Mouse (Mus musculus) limb, embryonic 13.5 days (tissue): ENCODE data around the gene Trpv5. TPM values are rescaled to one million over a fixed set of nuclear protein-coding genes. Genes with fewer than 3 reads are reported as not detected.

ENCODE experiments used
- ATAC-seq: fragments of 200-750 bp; cut with Nextera tagmentation; 2 replicates; pipeline ENCODE4 v1.8.0; 2017; ENCODE audit warnings: low read depth, moderate number of reproducible peaks, moderate TSS enrichment; ENCODE audit not compliant: low FRiP score
- H3K27ac ChIP-seq: fragments of 300-500 bp; sonication (generic); 2 replicates; pipeline ENCODE4 v1.5.1; 2015; ENCODE audit warnings: inconsistent platforms, mild to moderate bottlenecking, moderate library complexity
- H3K27me3 ChIP-seq: fragments of 300-500 bp; sonication (generic); 2 replicates; pipeline ENCODE4 v1.6.1; 2015; ENCODE audit warnings: mild to moderate bottlenecking, inconsistent platforms
- H3K36me3 ChIP-seq: fragments of 300-500 bp; sonication (generic); 2 replicates; pipeline ENCODE4 v1.6.1; 2015; ENCODE audit warnings: inconsistent platforms, mild to moderate bottlenecking, moderate library complexity
- H3K4me1 ChIP-seq: fragments of 300-500 bp; sonication (generic); 2 replicates; pipeline ENCODE4 v1.6.1; 2015; ENCODE audit warnings: inconsistent platforms
- H3K4me2 ChIP-seq: fragments of 300-500 bp; sonication (generic); replicated peaks from 2 replicates; pipeline ENCODE4 v1.6.1; 2015; ENCODE audit warnings: inconsistent platforms, mild to moderate bottlenecking, moderate library complexity
- H3K4me3 ChIP-seq: fragments of 300-500 bp; sonication (generic); 2 replicates; pipeline ENCODE4 v1.5.1; 2015; ENCODE audit warnings: moderate library complexity, mild to moderate bottlenecking, inconsistent platforms
- H3K9ac ChIP-seq: fragments of 300-500 bp; sonication (generic); 2 replicates; pipeline ENCODE4 v1.6.1; 2015; ENCODE audit warnings: mild to moderate bottlenecking, inconsistent platforms
- H3K9me3 ChIP-seq: fragments of 300-500 bp; sonication (generic); 2 replicates; pipeline ENCODE4 v1.6.1; 2016; ENCODE audit warnings: inconsistent platforms
- WGBS: fragments of 180-500 bp; shearing (Covaris S2); methylation state at CpG from one replicate; pipeline ENCODE4 v1.1.7; 2015; 5-methylcytosine and 5-hydroxymethylcytosine counted together
- polyA plus RNA-seq: library from polyadenylated mRNA; unstranded; fragments of >200 nt; fragmentation: Nextera tagmentation; extraction: Ambion mirVana; gene quantifications from 2 replicates; pipeline ENCODE4 v1.2.1, GENCODE M21; 2015

The Trpv5 gene
- polyA plus RNA-seq, 1 experiment from 2014 or later = not detected

DNA sequence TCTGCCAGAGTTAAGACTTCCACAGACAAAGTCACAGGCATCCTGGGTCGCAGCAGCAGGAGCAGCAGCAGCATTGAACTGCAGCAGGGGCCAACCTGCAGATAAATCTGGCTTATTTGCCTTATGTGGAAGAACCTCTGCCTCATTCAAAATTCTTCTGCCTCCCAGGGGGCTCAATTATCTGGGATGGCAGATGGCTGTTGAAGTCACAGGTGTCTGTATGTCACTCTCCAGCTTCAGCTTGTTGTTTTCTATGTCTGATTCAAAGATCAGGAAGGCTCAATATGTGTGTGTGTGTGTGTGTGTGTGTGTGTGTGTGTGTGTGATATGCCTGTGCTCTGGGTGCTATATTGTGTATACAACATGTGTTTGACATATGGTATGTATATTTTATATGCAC is 43.2 kb downstream of the Trpv5 start:
- WGBS = 29% methylated on average over 1 of the region's 1 CpGs
- Histone ChIP-seq H3K27me3 (no peaks in the 10 kb centered on the region), H3K4me3 (no peak overlapping the region), H3K27ac (no peak overlapping the region), H3K4me2 (no peak overlapping the region), H3K36me3 (no peaks in the 10 kb centered on the region), H3K9me3 (no peaks in the 10 kb centered on the region), H3K4me1 (no peaks in the 10 kb centered on the region), H3K9ac (no peak overlapping the region)
- no peak for ATAC-seq

DNA sequence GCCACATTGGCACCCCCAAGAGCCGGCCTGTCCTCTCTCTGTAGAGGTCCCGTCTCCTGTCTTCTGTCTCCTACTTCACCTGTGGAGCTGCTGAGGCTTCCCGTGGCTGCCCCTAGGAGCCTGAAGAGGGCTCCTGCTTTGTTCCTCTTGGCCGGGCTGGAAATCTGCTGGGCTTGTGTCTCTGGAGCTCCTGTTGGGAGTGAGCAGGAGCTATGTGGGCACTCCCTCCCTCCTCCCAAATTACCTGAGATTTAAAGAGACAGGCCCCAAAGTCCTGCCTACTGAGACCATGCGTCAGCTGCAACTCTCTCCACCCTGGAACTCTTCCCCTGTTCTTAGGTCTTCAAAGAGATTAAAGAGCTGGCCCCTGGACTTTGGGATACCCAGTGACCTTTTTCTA is 44.4 kb downstream of the Trpv5 start, which contains the start of gene Trpv6:
Trpv6 (minus strand) TSS at position 228 of the 400 bp plus-strand sequence.
- no peaks in the 10 kb centered on the region for H3K27me3 ChIP-seq

DNA sequence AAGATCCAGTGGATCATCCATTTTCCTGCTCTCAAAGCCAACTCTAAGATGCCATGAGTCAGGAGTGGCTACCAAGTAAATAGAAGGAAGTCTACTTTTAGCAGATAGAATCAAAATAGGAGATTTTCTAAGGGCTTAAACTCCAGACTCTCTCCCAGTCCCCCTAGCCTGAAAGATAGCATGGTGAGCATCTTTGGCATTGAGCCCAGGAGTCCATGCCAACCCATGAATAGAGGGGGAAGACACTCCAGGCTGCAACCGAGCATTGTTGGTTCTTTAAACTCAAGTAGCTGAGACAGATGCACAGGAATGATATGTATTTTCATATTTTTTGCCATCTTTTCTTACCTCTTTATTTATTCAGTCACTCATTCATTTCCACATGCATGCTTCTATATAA is 45.4 kb downstream of the Trpv5 start:
- no peaks in the 10 kb centered on the region for H3K27me3 ChIP-seq
- H3K27ac ChIP-seq = no peak overlapping the region
- no peak overlapping the region for H3K9ac ChIP-seq
- no peak for ATAC-seq
- no peaks in the 10 kb centered on the region for H3K4me1 ChIP-seq
- no peak overlapping the region for H3K4me2 ChIP-seq
- no peaks in the 10 kb centered on the region for H3K9me3 ChIP-seq
- H3K36me3 ChIP-seq = no peaks in the 10 kb centered on the region
- H3K4me3 ChIP-seq = no peak overlapping the region
- WGBS = 66% methylated on average over 1 of the region's 1 CpGs

More for the DNA sequence above, 44.4 kb downstream of the Trpv5 start, which contains the start of gene Trpv6:
- Histone ChIP-seq H3K9ac (no peak within 1 kb of the TSS), H3K27ac (no peak within 1 kb of the TSS), H3K4me3 (0 out of 2 replicates have a peak within 1 kb of the TSS, but pooled peaks have one; percentile 2), H3K4me2 (0 out of 2 replicates have a peak within 1 kb of the TSS, but pooled peaks have one; percentile 11), H3K9me3 (no peaks in the 10 kb centered on the region), H3K4me1 (no peaks in the 10 kb centered on the region), H3K36me3 (no peaks in the 10 kb centered on the region)
- WGBS = 5% methylated on average over 5 of the region's 5 CpGs
- no peak for ATAC-seq

DNA sequence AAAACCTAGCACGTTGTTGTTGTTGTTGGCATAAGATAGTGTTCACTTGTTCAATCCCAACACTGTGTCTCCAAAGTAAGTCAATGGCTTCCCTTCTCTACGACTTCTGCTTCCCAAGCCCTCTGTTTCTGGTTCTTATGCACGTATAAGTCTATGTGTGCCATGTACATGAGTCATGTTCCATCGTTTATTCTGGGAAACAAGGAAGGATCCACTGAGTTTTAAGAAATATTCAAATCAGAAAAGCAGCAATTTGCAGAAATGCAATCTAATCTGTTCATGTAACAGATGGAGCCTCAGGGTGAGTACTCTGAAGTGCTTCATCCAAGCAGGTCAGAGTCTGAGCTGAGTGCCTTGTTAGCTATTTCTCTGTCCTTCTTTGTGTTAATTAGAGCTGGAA is 49.0 kb downstream of the Trpv5 start:
- Histone ChIP-seq H3K27ac (no peak overlapping the region), H3K9ac (no peak overlapping the region), H3K36me3 (no peaks in the 10 kb centered on the region), H3K27me3 (no peaks in the 10 kb centered on the region), H3K4me1 (no peaks in the 10 kb centered on the region), H3K4me3 (no peak overlapping the region), H3K4me2 (no peak overlapping the region), H3K9me3 (no peaks in the 10 kb centered on the region)
- 82% methylated on average over 4 of the region's 4 CpGs for WGBS
- no peak for ATAC-seq

DNA sequence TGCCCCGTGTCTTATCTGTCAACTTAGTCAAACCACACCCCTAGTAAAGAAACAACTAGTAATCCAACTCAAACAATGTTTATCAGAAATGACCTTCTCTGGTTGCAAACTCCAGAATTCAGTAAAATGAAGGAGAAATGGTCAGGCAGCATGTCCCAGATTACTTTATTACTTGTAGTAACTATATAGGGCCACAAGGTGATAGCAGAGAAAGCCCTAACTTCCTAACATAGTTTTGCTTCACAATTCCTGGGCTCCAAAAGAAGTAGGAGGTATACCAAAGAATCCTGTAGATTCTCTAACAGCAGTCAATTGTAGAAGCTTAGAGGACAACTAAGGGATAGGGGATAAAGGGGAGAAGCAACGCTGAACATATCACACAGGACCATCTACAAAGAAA is 49.8 kb downstream of the Trpv5 start:
- H3K4me1 ChIP-seq = no peaks in the 10 kb centered on the region
- no peak overlapping the region for H3K27ac ChIP-seq
- no peaks in the 10 kb centered on the region for H3K36me3 ChIP-seq
- 81% methylated on average over 2 of the region's 2 CpGs for WGBS
- no peak overlapping the region for H3K4me3 ChIP-seq
- H3K27me3 ChIP-seq = no peaks in the 10 kb centered on the region
- ATAC-seq = no peak
- H3K4me2 ChIP-seq = no peak overlapping the region
- H3K9ac ChIP-seq = no peak overlapping the region
- no peaks in the 10 kb centered on the region for H3K9me3 ChIP-seq

DNA sequence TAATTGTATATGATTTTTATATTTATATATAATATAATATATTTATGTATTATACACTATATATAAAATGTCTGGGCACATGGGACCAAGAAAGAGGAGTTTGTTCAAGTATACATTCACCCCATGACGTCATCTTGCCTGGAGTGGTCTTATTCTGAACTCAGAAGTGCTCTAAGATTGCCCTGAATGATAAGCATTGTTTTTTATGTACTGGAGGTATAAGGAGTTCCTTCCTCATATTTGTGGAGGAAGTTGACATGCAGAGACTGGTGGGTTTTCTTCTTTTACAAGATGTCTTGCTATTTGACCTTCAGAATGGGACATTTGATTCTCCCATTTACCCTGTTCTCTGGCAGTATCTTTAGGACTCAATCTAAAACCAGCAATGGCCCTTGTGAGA is 52.4 kb downstream of the Trpv5 start:
- 76% methylated on average over 1 of the region's 1 CpGs for WGBS
- no peak for ATAC-seq
- no peaks in the 10 kb centered on the region for H3K9me3 ChIP-seq
- H3K4me1 ChIP-seq = no peaks in the 10 kb centered on the region
- H3K27ac ChIP-seq = no peak overlapping the region
- H3K4me3 ChIP-seq = no peak overlapping the region
- H3K27me3 ChIP-seq = no peaks in the 10 kb centered on the region
- no peaks in the 10 kb centered on the region for H3K36me3 ChIP-seq
- H3K4me2 ChIP-seq = no peak overlapping the region
- no peak overlapping the region for H3K9ac ChIP-seq

DNA sequence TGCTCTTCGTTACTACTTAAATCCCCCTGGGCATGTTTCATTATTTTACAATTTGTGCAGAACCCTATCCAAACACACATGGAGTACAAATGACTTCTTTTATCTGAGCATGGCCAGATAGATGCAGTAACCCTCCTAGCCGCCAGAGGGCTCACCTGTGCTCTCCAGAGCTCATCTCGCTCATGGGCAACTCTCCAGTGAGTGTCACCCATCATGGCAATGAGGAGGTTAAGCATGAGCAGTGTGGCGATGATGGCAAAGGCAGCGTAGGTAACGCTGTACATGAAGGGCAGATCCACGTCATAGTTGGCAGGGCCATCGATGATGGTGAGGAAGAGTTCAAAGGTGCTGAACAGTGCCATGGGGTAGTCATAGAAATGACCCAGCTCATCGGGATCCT is 57.9 kb downstream of the Trpv5 start:
- no peaks in the 10 kb centered on the region for H3K27me3 ChIP-seq
- H3K4me1 ChIP-seq = no peaks in the 10 kb centered on the region
- H3K36me3 ChIP-seq = peaks cover 14% of the 10 kb centered on the region
- no peak overlapping the region for H3K4me3 ChIP-seq
- ATAC-seq = no peak
- H3K9ac ChIP-seq = no peak overlapping the region
- no peak overlapping the region for H3K4me2 ChIP-seq
- H3K9me3 ChIP-seq = no peaks in the 10 kb centered on the region
- H3K27ac ChIP-seq = no peak overlapping the region
- WGBS = 68% methylated on average over 9 of the region's 9 CpGs

DNA sequence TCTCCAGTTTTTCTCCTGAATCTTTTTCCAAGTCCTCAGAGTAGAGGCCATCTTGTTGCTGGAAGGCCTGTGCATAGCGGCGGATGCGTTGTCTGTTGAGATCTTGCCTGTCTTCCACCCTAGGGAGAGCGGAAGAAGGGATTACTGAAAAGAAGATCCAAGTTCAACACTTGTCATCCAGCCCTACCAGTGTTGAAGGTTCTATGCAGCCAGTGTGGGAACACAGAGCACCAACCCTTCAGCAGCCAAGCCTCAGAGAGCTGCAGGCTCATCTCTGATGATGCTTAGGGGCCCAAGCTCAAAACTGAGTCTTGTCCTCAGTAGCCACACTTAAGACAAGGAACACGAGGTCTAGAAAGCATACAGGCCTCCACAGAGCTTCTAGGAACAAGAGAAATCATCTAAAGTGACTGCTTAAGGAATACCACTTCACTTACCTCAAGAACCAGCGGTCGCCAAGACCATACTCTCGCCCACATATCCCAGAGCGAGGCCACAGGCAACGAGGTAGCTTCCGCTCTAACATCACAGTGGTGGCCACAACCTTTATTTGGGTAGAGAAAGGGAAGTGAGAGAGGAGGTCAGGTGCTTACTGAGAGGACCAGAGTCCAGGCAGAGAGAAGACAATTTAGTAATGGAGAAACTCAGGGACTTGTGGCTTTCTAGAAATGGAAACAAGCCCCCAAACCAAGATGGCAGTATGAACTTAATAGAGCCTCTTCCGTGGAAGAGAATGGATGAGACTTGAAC is 59.2 kb downstream of the Trpv5 start:
- no peaks in the 10 kb centered on the region for H3K27me3 ChIP-seq
- H3K36me3 ChIP-seq = peaks cover 18% of the 10 kb centered on the region
- no peak for ATAC-seq
- no peaks in the 10 kb centered on the region for H3K4me1 ChIP-seq
- no peak overlapping the region for H3K27ac ChIP-seq
- no peaks in the 10 kb centered on the region for H3K9me3 ChIP-seq
- WGBS = 93% methylated on average over 12 of the region's 12 CpGs
- H3K9ac ChIP-seq = no peak overlapping the region
- H3K4me2 ChIP-seq = no peak overlapping the region
- H3K4me3 ChIP-seq = no peak overlapping the region

DNA sequence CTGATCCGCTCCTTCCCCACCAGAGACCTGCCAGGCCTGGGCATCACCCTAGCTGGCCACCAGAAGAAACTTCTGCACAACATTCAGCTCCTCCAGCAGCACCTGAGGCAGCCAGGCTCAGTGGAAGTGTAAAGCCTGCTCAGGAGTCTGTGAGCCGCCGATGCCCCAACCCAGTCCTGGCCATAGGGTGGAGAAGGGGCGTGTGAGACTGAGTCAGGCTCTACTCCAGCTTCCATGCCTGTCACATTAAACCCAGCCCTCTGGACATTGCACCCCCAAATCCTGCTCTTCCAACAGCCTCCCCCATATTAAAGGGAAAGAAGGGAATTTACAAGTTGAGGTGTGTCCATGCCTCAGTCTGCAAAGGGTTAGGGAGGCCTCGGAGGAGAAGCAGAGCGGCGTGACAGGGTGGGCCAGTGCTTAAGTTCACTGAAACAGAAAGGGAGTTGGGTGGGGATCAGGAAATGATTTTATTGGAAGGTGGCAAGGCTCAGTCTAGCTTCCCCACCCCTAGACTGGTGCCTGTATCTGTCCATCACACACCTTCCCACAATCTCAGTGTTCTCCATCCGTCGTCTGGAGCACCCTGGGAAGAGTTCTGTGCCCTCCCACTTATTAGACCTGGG is 60.3 kb downstream of the Trpv5 start:
- Histone ChIP-seq H3K4me2 (no peak overlapping the region), H3K36me3 (peaks cover 26% of the 10 kb centered on the region), H3K9me3 (no peaks in the 10 kb centered on the region), H3K27ac (no peak overlapping the region), H3K4me1 (no peaks in the 10 kb centered on the region), H3K9ac (no peak overlapping the region), H3K4me3 (no peak overlapping the region), H3K27me3 (no peaks in the 10 kb centered on the region)
- ATAC-seq = no peak
- WGBS = 86% methylated on average over 9 of the region's 9 CpGs

DNA sequence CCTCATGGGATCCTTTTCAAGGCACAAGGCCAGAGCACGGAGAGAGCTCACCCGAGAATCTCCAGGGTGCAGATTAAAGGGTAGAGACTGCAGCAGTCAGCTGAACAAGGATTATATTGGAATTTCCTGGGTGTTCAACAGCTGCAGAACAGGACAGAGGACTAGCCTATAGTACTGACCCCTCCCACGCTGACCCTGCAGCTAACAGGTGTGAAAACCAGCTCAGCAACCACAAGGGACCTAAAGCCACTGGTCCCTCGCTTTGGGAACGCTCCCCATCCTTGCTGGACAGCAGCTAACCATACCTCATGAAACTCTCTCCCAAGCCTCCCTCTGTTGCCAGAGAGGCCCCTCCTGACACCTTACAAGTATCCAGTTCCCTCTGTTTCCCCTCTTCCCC is 72.9 kb downstream of the Trpv5 start:
- Histone ChIP-seq H3K27ac (no peak overlapping the region), H3K27me3 (no peaks in the 10 kb centered on the region), H3K36me3 (no peaks in the 10 kb centered on the region), H3K4me2 (no peak overlapping the region), H3K4me1 (peaks cover 10% of the 10 kb centered on the region), H3K4me3 (no peak overlapping the region), H3K9ac (no peak overlapping the region), H3K9me3 (no peaks in the 10 kb centered on the region)
- no peak for ATAC-seq
- WGBS = 57% methylated on average over 5 of the region's 5 CpGs

DNA sequence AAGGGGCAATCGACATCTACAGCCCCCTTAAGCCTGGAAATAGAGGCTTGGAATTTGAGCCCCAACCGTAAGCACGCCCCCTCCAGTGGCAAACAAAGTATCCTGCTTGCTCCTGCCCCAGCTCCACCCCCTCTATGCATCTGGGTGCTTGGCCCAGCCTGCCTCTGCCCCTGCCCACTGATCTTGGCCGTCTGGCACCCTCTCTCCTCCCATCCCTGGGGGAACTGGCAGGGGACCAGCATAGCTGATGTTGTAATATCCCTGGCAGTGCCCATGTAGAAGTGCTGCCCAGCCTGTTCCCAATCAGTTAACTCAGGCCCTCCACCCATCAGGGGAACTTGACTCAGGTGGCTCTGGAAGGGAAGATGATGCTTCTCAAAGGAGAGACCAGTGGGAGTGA is 74.4 kb downstream of the Trpv5 start:
- no peaks in the 10 kb centered on the region for H3K27me3 ChIP-seq
- H3K9ac ChIP-seq = peak overlapping the region; percentile 84
- no peak for ATAC-seq
- H3K4me3 ChIP-seq = peak overlapping the region; percentile 71
- H3K27ac ChIP-seq = no peak overlapping the region
- H3K4me2 ChIP-seq = peak overlapping the region; percentile 87
- H3K4me1 ChIP-seq = peaks cover 10% of the 10 kb centered on the region
- H3K9me3 ChIP-seq = no peaks in the 10 kb centered on the region
- WGBS = 10% methylated on average over 4 of the region's 4 CpGs
- no peaks in the 10 kb centered on the region for H3K36me3 ChIP-seq

DNA sequence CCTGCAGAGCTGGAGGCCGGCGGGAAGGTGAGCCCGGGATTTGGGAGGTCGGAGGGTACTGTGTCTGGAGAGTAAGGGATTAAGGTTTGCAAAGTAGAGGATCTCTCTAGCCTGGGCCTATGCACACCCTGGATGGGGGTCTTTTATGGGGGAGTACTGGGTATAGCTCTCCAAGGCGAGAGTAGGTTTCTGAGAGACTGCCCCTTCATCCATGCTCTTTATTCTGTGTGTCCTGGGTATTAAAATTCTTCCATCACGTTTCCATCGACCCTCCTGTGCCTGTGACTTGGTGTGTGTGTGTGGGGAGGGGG is 74.8 kb downstream of the Trpv5 start:
- no peaks in the 10 kb centered on the region for H3K36me3 ChIP-seq
- peak overlapping the region; percentile 71 for H3K4me3 ChIP-seq
- H3K27me3 ChIP-seq = no peaks in the 10 kb centered on the region
- H3K9me3 ChIP-seq = no peaks in the 10 kb centered on the region
- H3K27ac ChIP-seq = peak overlapping the region; percentile 88; the same call in 1 of the 2 replicates
- under 1% methylated on average over 7 of the region's 7 CpGs for WGBS
- peaks cover 10% of the 10 kb centered on the region for H3K4me1 ChIP-seq
- ATAC-seq = peak; percentile 37
- H3K9ac ChIP-seq = peak overlapping the region; percentile 84
- peak overlapping the region; percentile 87 for H3K4me2 ChIP-seq
